Mouse (Mus musculus) limb, embryonic 14.5 days (tissue): Measurements from ENCODE around the gene Cfap61. TPM values are rescaled to one million over a fixed set of nuclear protein-coding genes. Genes with fewer than 3 reads are reported as not detected.

ENCODE experiments used
- ATAC-seq: fragments of 200-750 bp; cut with Nextera tagmentation; 2 replicates; pipeline ENCODE4 v1.8.0; 2017; ENCODE audit warnings: low read depth, moderate number of reproducible peaks, moderate TSS enrichment; ENCODE audit not compliant: low FRiP score
- DNase-seq: peaks from one replicate; pipeline ENCODE4 v3.0.0-alpha.2; 2015; ENCODE audit warnings: low spot score
- H3K27ac ChIP-seq: fragments of 300-500 bp; sonication (generic); replicated peaks from 2 replicates; pipeline ENCODE4 v1.5.1; 2014; ENCODE audit warnings: low read depth, mild to moderate bottlenecking, low read length, moderate library complexity, mixed read lengths
- H3K27me3 ChIP-seq: fragments of 300-500 bp; sonication (generic); 2 replicates; pipeline ENCODE4 v1.6.1; 2014; ENCODE audit warnings: low read length, mixed read lengths; ENCODE audit not compliant: control insufficient read depth, insufficient read depth
- H3K36me3 ChIP-seq: fragments of 300-500 bp; sonication (generic); 2 replicates; pipeline ENCODE4 v1.6.1; 2014; ENCODE audit warnings: mild to moderate bottlenecking, low read length, moderate library complexity, mixed read lengths; ENCODE audit not compliant: control insufficient read depth, insufficient read depth
- H3K4me1 ChIP-seq: fragments of 300-500 bp; sonication (generic); 2 replicates; pipeline ENCODE4 v1.6.1; 2014; ENCODE audit warnings: antibody characterized with exemption, low read length, mixed read lengths; ENCODE audit not compliant: control insufficient read depth, insufficient read depth
- H3K4me2 ChIP-seq: fragments of 300-500 bp; sonication (generic); replicated peaks from 2 replicates; pipeline ENCODE4 v1.6.1; 2014; ENCODE audit warnings: low read depth, mild to moderate bottlenecking, low read length, moderate library complexity; ENCODE audit not compliant: severe bottlenecking
- H3K4me3 ChIP-seq: fragments of 300-500 bp; sonication (generic); replicated peaks from 2 replicates; pipeline ENCODE4 v1.5.1; 2014; ENCODE audit warnings: low read length
- H3K9ac ChIP-seq: fragments of 300-500 bp; sonication (generic); 2 replicates; pipeline ENCODE4 v1.6.1; 2014; ENCODE audit warnings: mild to moderate bottlenecking, low read depth, low read length, moderate library complexity; ENCODE audit not compliant: severe bottlenecking
- H3K9me3 ChIP-seq: fragments of 300-500 bp; sonication (generic); 2 replicates; pipeline ENCODE4 v1.6.1; 2016; ENCODE audit warnings: low read length; ENCODE audit not compliant: control insufficient read depth
- POLR2A ChIP-seq: fragments of 200-500 bp; IDR thresholded peaks from 2 replicates; pipeline ENCODE4 v1.8.0; 2012; ENCODE audit warnings: inconsistent platforms, mild to moderate bottlenecking, moderate library complexity, borderline replicate concordance; ENCODE audit not compliant: insufficient read depth, insufficient read length; ENCODE audit errors: extremely low read depth
- WGBS: fragments of 180-500 bp; shearing (Covaris S2); extraction: QIAGEN DNeasy Blood & Tissue Kit; methylation state at CpG from one replicate; pipeline ENCODE4 v1.1.7; 2014; 5-methylcytosine and 5-hydroxymethylcytosine counted together
- polyA plus RNA-seq, 2 experiments: library from polyadenylated mRNA; depleted of rRNA in 1 of 2; stranded (reverse) in 1 of 2; unstranded in 1 of 2; fragments of >200 nt; fragmentation: Nextera tagmentation in 1 of 2; extraction: Ambion mirVana in 1 of 2; gene quantifications; 2 replicates each; pipeline versions ENCODE4 v1.2.1 to v1.2.3; 2012 to 2014

The Cfap61 gene
- polyA plus RNA-seq, 2 experiments, result 0.15 TPM; not detected in 1

- no peak for TF ChIP-seq POLR2A
These were observed 182.8 kb downstream of the Cfap61 start for GRCm38 (mm10) chr2:146117191-146117914.

GRCm38 (mm10) chr2:146117915-146118403 is 183.4 kb downstream of the Cfap61 start:
- DNase-seq (no peak), ATAC-seq (no peak)
- no peaks in the 10 kb centered on the region for H3K4me1 ChIP-seq
- WGBS, result 68% methylated on average over 3 of the region's 3 CpGs
- no peak overlapping the region for H3K27ac ChIP-seq
- no peak overlapping the region for H3K9ac ChIP-seq
- H3K4me3 ChIP-seq, result no peak overlapping the region
- H3K9me3 ChIP-seq, result no peaks in the 10 kb centered on the region
- H3K27me3 ChIP-seq, result no peaks in the 10 kb centered on the region
- TF ChIP-seq POLR2A, result no peak
- H3K4me2 ChIP-seq, result no peak overlapping the region
- no peaks in the 10 kb centered on the region for H3K36me3 ChIP-seq

More at GRCm38 (mm10) chr2:146117191-146117914, 182.8 kb downstream of the Cfap61 start:
- no peaks in the 10 kb centered on the region for H3K27me3 ChIP-seq
- no peaks in the 10 kb centered on the region for H3K36me3 ChIP-seq
- no peaks in the 10 kb centered on the region for H3K4me1 ChIP-seq
- DNase-seq (peak; percentile 21), ATAC-seq (peak; percentile 66)
- H3K9me3 ChIP-seq, result no peaks in the 10 kb centered on the region
- WGBS, result 40% methylated on average over 17 of the region's 17 CpGs
- no peak overlapping the region for H3K4me2 ChIP-seq
- no peak overlapping the region for H3K27ac ChIP-seq
- H3K9ac ChIP-seq, result no peak overlapping the region
- no peak overlapping the region for H3K4me3 ChIP-seq

GRCm38 (mm10) chr2:146121551-146121950 is 187.0 kb downstream of the Cfap61 start:
- no peaks in the 10 kb centered on the region for H3K9me3 ChIP-seq
- TF ChIP-seq POLR2A, result no peak
- no peak overlapping the region for H3K9ac ChIP-seq
- no peak overlapping the region for H3K4me3 ChIP-seq
- no peak overlapping the region for H3K27ac ChIP-seq
- H3K27me3 ChIP-seq, result no peaks in the 10 kb centered on the region
- no peak for ATAC-seq
- no peaks in the 10 kb centered on the region for H3K4me1 ChIP-seq
- WGBS, result 79% methylated on average over 7 of the region's 7 CpGs
- no peak overlapping the region for H3K4me2 ChIP-seq
- DNase-seq, result no peak
- no peaks in the 10 kb centered on the region for H3K36me3 ChIP-seq

- H3K36me3 ChIP-seq, result no peaks in the 10 kb centered on the region
- no peak for TF ChIP-seq POLR2A
- H3K27ac ChIP-seq, result no peak overlapping the region
- no peak overlapping the region for H3K9ac ChIP-seq
- no peak overlapping the region for H3K4me3 ChIP-seq
- no peaks in the 10 kb centered on the region for H3K4me1 ChIP-seq
- no peak overlapping the region for H3K4me2 ChIP-seq
- DNase-seq (no peak), ATAC-seq (no peak)
- WGBS, result 86% methylated on average over 2 of the region's 2 CpGs
- H3K27me3 ChIP-seq, result no peaks in the 10 kb centered on the region
- H3K9me3 ChIP-seq, result no peaks in the 10 kb centered on the region
These were observed 190.5 kb downstream of the Cfap61 start for GRCm38 (mm10) chr2:146125129-146125528.

GRCm38 (mm10) chr2:146128622-146129021 is 194.0 kb downstream of the Cfap61 start:
- 91% methylated on average over 6 of the region's 6 CpGs for WGBS
- Histone ChIP-seq H3K4me1 (no peaks in the 10 kb centered on the region), H3K9ac (no peak overlapping the region), H3K9me3 (no peaks in the 10 kb centered on the region), H3K4me2 (no peak overlapping the region), H3K4me3 (no peak overlapping the region), H3K36me3 (no peaks in the 10 kb centered on the region), H3K27ac (no peak overlapping the region), H3K27me3 (no peaks in the 10 kb centered on the region)
- no peak for TF ChIP-seq POLR2A
- DNase-seq, result no peak
- ATAC-seq, result no peak
